Mouse (Mus musculus) lung, embryonic 14.5 days (tissue): ENCODE measurements around the gene Itfg2. TPM values are rescaled to one million over a fixed set of nuclear protein-coding genes. Genes with fewer than 3 reads are reported as not detected.
A peak's percentile ranks its signal among the peaks of the same experiment; 100 is the strongest.

Source experiments
- ATAC-seq: fragments of 200-750 bp; cut with Nextera tagmentation; 2 replicates; pipeline ENCODE4 v1.8.0; 2017; ENCODE audit warnings: mild to moderate bottlenecking, moderate TSS enrichment, moderate library complexity; ENCODE audit not compliant: insufficient read depth
- DNase-seq: peaks from one replicate; pipeline ENCODE4 v3.0.0-alpha.2; 2015
- H3K27ac ChIP-seq: fragments of 300-500 bp; sonication (generic); 2 replicates; pipeline ENCODE4 v1.5.1; 2014; ENCODE audit warnings: low read depth, mild to moderate bottlenecking, moderate library complexity
- H3K27me3 ChIP-seq: fragments of 300-500 bp; sonication (generic); 2 replicates; pipeline ENCODE4 v1.6.1; 2014; ENCODE audit warnings: low read length, control low read depth; ENCODE audit not compliant: insufficient read depth
- H3K36me3 ChIP-seq: fragments of 300-500 bp; sonication (generic); 2 replicates; pipeline ENCODE4 v1.6.1; 2014; ENCODE audit warnings: control low read depth; ENCODE audit not compliant: insufficient read depth
- H3K4me1 ChIP-seq: fragments of 300-500 bp; sonication (generic); 2 replicates; pipeline ENCODE4 v1.6.1; 2014; ENCODE audit warnings: antibody characterized with exemption, control low read depth; ENCODE audit not compliant: insufficient read depth
- H3K4me2 ChIP-seq: fragments of 300-500 bp; sonication (generic); 2 replicates; pipeline ENCODE4 v1.6.1; 2014; ENCODE audit warnings: mild to moderate bottlenecking
- H3K4me3 ChIP-seq: fragments of 300-500 bp; sonication (generic); 2 replicates; pipeline ENCODE4 v1.5.1; 2014; ENCODE audit warnings: low read depth, low read length
- H3K9ac ChIP-seq: fragments of 300-500 bp; sonication (generic); 2 replicates; pipeline ENCODE4 v1.6.1; 2014
- H3K9me3 ChIP-seq: fragments of 300-500 bp; sonication (generic); 2 replicates; pipeline ENCODE4 v1.6.1; 2016; ENCODE audit warnings: low read depth, low read length, control low read depth
- CTCF ChIP-seq: IDR thresholded peaks from 2 replicates; pipeline ENCODE4 v1.5.1; 2016; ENCODE audit warnings: antibody characterized with exemption, low read depth
- WGBS: fragments of 180-500 bp; shearing (Covaris S2); extraction: QIAGEN DNeasy Blood & Tissue Kit; methylation state at CpG from one replicate; pipeline ENCODE4 v1.1.7; 2014; 5-methylcytosine and 5-hydroxymethylcytosine counted together
- polyA plus RNA-seq: library from polyadenylated mRNA; unstranded; fragments of >200 nt; fragmentation: Nextera tagmentation; extraction: Ambion mirVana; gene quantifications from 2 replicates; pipeline ENCODE4 v1.2.1, GENCODE M21; 2014

The Itfg2 gene
- polyA plus RNA-seq, 1 experiment from 2014 or later = 41.4 TPM

GRCm38 (mm10) chr6:128364721-128365120, 60.0 kb downstream of the Itfg2 start:
- 0 out of 2 replicates have a peak overlapping the region, but pooled peaks have one; percentile 9 for H3K4me3 ChIP-seq
- H3K9me3 ChIP-seq = no peaks in the 10 kb centered on the region
- peaks cover 20% of the 10 kb centered on the region for H3K4me1 ChIP-seq
- TF ChIP-seq CTCF = no peak
- no peak overlapping the region for H3K9ac ChIP-seq
- WGBS = 59% methylated on average over 6 of the region's 6 CpGs
- DNase-seq = no peak
- peak overlapping the region; percentile 83; the same call in 1 of the 2 replicates for H3K4me2 ChIP-seq
- peaks cover 53% of the 10 kb centered on the region for H3K36me3 ChIP-seq
- ATAC-seq = no peak
- no peaks in the 10 kb centered on the region for H3K27me3 ChIP-seq
- no peak overlapping the region for H3K27ac ChIP-seq

DNA sequence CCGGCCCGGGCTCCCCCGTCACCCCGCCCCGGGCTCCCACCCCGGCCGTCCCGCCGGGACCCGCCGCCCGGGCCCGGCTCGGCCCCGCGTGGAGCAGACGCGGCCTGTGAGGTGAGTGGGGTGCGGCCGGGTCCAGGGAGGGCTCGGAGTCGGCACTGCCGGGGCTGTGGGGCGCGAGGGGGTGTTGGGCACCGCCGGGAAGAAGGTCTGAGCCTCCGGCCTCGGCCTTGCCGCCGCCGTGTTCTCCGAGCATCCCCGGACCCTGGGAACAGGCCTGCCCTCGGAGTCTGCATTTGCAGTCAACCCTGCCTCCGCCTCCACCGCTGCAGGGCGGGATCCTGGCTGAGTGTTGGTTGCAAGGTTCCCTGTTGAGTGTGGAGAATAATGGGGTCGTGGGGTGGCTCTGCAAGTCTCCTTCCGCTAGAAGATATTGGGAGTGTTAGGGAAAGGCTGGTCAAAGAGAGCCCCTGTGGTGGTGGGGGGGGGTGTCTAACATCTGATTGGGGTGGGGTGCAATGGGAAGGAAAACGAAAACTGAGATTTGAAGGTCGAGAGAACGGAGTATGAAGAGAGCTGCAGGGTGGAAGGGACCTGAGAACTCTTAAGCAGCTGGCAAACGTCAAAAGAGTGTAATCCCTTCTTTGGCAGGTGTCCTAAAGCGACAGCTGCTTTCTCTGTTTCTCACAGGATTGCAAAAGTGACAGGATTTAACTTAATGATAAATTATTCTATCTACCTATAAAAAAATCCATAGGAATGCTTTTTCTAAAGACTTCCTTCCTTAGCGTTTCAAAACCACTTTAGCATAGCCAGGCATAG, 61.5 kb downstream of the Itfg2 start:
- H3K4me1 ChIP-seq = peaks cover 20% of the 10 kb centered on the region
- no peaks in the 10 kb centered on the region for H3K27me3 ChIP-seq
- ATAC-seq (peak; percentile 21), DNase-seq (peak; percentile 72)
- peak overlapping the region; percentile 96 for H3K27ac ChIP-seq
- under 1% methylated on average over 43 of the region's 46 CpGs for WGBS
- H3K4me2 ChIP-seq = peak overlapping the region; percentile 83
- peak overlapping the region; percentile 90 for H3K9ac ChIP-seq
- peak overlapping the region; percentile 88 for H3K4me3 ChIP-seq
- TF ChIP-seq CTCF = no peak
- no peaks in the 10 kb centered on the region for H3K9me3 ChIP-seq
- peaks cover 48% of the 10 kb centered on the region for H3K36me3 ChIP-seq

GRCm38 (mm10) chr6:128362381-128363006, 62.2 kb downstream of the Itfg2 start, which contains the start of the genes Rhno1 and Foxm1:
Gene Rhno1 (minus strand): TSS chr6:128362911.
Gene Foxm1 (plus strand): TSS chr6:128362967.
- ATAC-seq (peak; percentile 91), DNase-seq (peak; percentile 94)
- Histone ChIP-seq H3K4me3 (peak within 1 kb of the TSS; percentile 88), H3K9me3 (no peaks in the 10 kb centered on the region), H3K9ac (peak within 1 kb of the TSS; percentile 90), H3K27me3 (no peaks in the 10 kb centered on the region), H3K4me1 (peaks cover 20% of the 10 kb centered on the region), H3K4me2 (peak within 1 kb of the TSS; percentile 83), H3K36me3 (peaks cover 46% of the 10 kb centered on the region), H3K27ac (peak within 1 kb of the TSS; percentile 96)
- no peak for TF ChIP-seq CTCF
- under 1% methylated on average over 55 of the region's 76 CpGs for WGBS

DNA sequence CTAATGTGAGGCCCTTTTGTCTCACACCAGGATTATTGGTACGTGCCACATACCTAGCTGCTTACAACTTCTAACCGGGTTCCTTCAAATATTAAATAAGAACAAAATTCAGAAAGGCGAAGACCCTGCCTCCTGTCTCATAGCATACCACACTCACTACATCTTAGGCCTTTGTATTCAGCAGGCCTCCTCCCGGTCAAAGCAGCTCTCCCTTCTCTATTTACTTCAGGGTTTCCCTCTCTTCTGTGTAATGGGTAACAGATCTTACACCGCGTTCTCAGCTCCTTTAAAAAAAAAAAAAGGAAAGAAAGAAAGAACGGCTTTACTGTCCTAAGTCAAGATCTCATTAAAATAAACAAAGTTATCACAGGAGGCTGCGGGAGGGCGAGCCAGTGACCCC, 62.8 kb downstream of the Itfg2 start:
- H3K9me3 ChIP-seq = no peaks in the 10 kb centered on the region
- peak; percentile 30 for DNase-seq
- peak overlapping the region; percentile 90 for H3K9ac ChIP-seq

More for the DNA sequence above, 62.8 kb downstream of the Itfg2 start:
- Histone ChIP-seq H3K36me3 (peaks cover 46% of the 10 kb centered on the region), H3K4me2 (peak overlapping the region; percentile 83), H3K27ac (peak overlapping the region; percentile 96), H3K27me3 (no peaks in the 10 kb centered on the region), H3K4me3 (peak overlapping the region; percentile 88), H3K4me1 (peaks cover 20% of the 10 kb centered on the region)
- ATAC-seq = no peak
- no peak for TF ChIP-seq CTCF
- WGBS = 10% methylated on average over 9 of the region's 9 CpGs

Other genes starting within 250 kb of the Itfg2 start
- gene Tead4, start 124.1 kb downstream of the Itfg2 start, polyA plus RNA-seq = 3.3 and 4.1 TPM in 2 replicates
- gene Tulp3, start 69.1 kb downstream of the Itfg2 start, polyA plus RNA-seq = 22.0 and 23.1 TPM in 2 replicates
- gene Rhno1, start 62.0 kb downstream of the Itfg2 start, polyA plus RNA-seq = 134 and 144 TPM in 2 replicates
- gene Foxm1, start 62.0 kb downstream of the Itfg2 start, polyA plus RNA-seq = 55.0 and 56.7 TPM in 2 replicates
- 0.21 and 0.35 TPM in 2 replicates for gene Tex52, start 49.5 kb downstream of the Itfg2 start, polyA plus RNA-seq
- not detected in 2 replicates for gene Gm44596, start 49.4 kb downstream of the Itfg2 start, polyA plus RNA-seq
- gene Nrip2, start 25.6 kb downstream of the Itfg2 start, polyA plus RNA-seq = 3.4 and 4.3 TPM in 2 replicates
- 434 and 450 TPM in 2 replicates for gene Fkbp4, start 13.7 kb upstream of the Itfg2 start, polyA plus RNA-seq
- 0.04 and 0.18 TPM in 2 replicates for gene Pzp, start 101.8 kb upstream of the Itfg2 start, polyA plus RNA-seq
- 0.64 and 1.4 TPM in 2 replicates for gene A2ml1, start 156.7 kb upstream of the Itfg2 start, polyA plus RNA-seq
- not detected in 2 replicates for gene Klrb1a, start 198.6 kb upstream of the Itfg2 start, polyA plus RNA-seq
- not detected in 2 replicates for gene Clec2h, start 237.5 kb upstream of the Itfg2 start, polyA plus RNA-seq